Mouse (Mus musculus) CD4-positive, CD25-positive, alpha-beta regulatory T cell, adult 4 months (primary cell): ENCODE results near the gene Arhgef7. TPM values are rescaled to one million over a fixed set of nuclear protein-coding genes. Genes with fewer than 3 reads are reported as not detected.
"Not testable (repeated sequence)": the region's sequence is repeated elsewhere in the genome, so short reads cannot be mapped to it uniquely, and the experiment has no call there.

Source experiments
- ATAC-seq: one replicate; pipeline ENCODE4 v1.8.0; 2017
- polyA plus RNA-seq, 2 experiments: library from polyadenylated mRNA; unstranded; fragments of 100-300 nt; shearing (Covaris generic); gene quantifications; one replicate each; pipeline ENCODE4 v1.2.1; 2017

Arhgef7 gene
- polyA plus RNA-seq, 2 experiments from 2014 or later: 33.2 to 42.6 TPM

- ATAC-seq: no peak
These were observed 115.2 kb downstream of the Arhgef7 start for GRCm38 (mm10) chr8:11842757-11843156.

DNA sequence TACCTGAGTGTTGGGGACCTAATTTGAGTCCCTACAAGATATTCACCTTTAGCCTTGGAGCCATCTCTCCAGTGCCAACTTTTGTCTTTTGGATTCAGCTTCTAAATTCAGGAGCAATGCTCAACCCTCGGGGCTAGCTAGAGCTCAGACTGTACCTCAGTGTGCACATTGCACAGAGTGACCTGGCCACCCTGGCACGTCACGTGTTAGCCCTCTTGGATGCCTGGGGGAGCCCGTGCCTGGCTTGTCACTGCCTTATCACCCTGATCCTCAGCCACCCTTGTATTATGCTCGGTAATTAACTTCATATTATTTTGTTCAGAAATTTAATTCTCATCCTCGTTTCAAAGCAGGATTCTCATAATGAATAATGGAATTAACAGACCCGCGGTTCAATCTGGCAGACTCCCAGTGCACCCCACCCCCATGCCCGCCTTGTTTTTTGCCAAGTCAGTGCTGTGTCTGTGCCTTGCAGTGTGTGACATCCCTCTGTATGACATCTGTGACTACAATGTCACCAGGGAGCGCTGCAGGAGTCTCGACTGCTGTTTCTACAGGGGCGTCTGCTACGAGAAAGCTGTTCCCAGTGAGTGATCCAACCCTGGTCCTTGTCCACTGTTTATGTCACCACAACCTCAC is 116.3 kb downstream of the Arhgef7 start:
- no peak for ATAC-seq

DNA sequence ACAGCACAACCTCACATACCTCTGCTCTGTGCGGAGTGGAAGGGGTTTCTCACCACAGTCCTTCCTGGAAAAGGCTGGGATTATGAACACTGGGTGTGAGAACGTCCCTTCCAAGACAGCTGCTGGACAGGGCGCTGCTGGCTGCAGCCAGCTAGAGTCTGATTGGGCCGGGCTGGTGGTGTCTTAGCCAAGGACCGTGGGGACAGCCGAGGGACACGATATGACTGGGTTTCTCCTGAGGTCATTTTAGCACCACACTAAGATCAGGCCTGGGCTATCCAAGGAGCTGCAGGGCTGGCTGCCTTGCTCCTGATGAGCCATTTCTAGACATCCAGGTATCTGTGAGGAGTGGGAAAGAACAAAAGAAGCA is 116.8 kb downstream of the Arhgef7 start:
- no peak for ATAC-seq

DNA sequence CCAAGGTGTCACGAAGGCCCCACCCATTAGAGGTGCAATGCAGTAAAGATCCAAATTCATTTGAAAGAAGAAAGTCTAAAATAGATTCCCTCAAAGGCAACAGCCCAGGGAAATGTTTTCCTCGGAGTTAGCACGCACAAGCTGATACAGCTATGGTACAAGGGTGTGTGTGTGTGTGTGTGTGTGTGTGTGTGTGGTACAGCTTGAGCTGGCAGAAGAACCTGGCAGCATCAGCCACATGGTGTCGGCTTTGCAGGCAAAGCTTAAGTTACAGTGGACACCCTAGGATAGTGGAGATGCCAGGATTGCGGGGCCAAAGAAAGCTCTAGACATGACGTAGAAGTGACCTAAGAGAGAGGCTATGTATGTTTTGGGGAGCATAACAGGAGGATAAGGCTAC is 119.3 kb downstream of the Arhgef7 start:
- no peak for ATAC-seq

GRCm38 (mm10) chr8:11867832-11868231 is 140.3 kb downstream of the Arhgef7 start:
- ATAC-seq: no peak

- not testable (repeated sequence) for ATAC-seq
These were observed 146.7 kb downstream of the Arhgef7 start for GRCm38 (mm10) chr8:11874227-11874626.

- ATAC-seq: no peak
These were observed 157.1 kb downstream of the Arhgef7 start for GRCm38 (mm10) chr8:11884646-11885045.

Other genes starting within 250 kb of the Arhgef7 start
- gene Rab20, start 249.0 kb upstream of the Arhgef7 start, polyA plus RNA-seq: 10 to 100 TPM; 12.0 to 12.8 TPM
- 10 to 100 TPM; 56.4 to 77.8 TPM for gene Naxd, start 230.2 kb upstream of the Arhgef7 start, polyA plus RNA-seq
- 10 to 100 TPM; 11.8 to 14.4 TPM for gene Cars2, start 176.9 kb upstream of the Arhgef7 start, polyA plus RNA-seq
- 10 to 100 TPM; 68.4 to 71.0 TPM for gene Ing1, start 172.2 kb upstream of the Arhgef7 start, polyA plus RNA-seq
- gene Ankrd10, start 92.0 kb upstream of the Arhgef7 start, polyA plus RNA-seq: 10 to 100 TPM; 71.3 to 83.5 TPM
- under 1 TPM; 0.51 to 0.54 TPM for gene 1700016D06Rik, start 26.7 kb upstream of the Arhgef7 start, polyA plus RNA-seq
- gene Tex29, start 112.8 kb downstream of the Arhgef7 start, polyA plus RNA-seq: not detected